Mouse (Mus musculus): ENCODE measurements around the gene Hmgcr.

GRCm38 (mm10) chr13:96670406-96671077, at the start of gene Hmgcr:
- TF ChIP-seq CTCF (IDR thresholded peaks at IDR 0.05; ENCODE audit: borderline replicate concordance, insufficient read depth, low read length) (no peak), POLR2A (IDR thresholded peaks at IDR 0.05; ENCODE audit: low read depth, low read length) (peak; percentile 91)

Measured in embryonic fibroblast, embryonic 13.5 days (primary cell).